Mouse (Mus musculus) small intestine, adult 2 months (tissue): ENCODE data around the gene Cep131.

ENCODE experiments used
- CTCF ChIP-seq: fragments of 200-500 bp; IDR thresholded peaks from 2 replicates; pipeline ENCODE4 v1.5.1; 2012; ENCODE audit warnings: low read depth, mild to moderate bottlenecking, control low read depth, inconsistent platforms, low read length, moderate library complexity, mixed read lengths; ENCODE audit not compliant: insufficient replicate concordance, insufficient read length; ENCODE audit errors: extremely low read depth
- POLR2A ChIP-seq: fragments of 200-500 bp; IDR thresholded peaks from 2 replicates; pipeline ENCODE4 v1.6.1; 2012; ENCODE audit warnings: low read depth, mild to moderate bottlenecking, control low read depth, inconsistent platforms, low read length, moderate library complexity

DNA sequence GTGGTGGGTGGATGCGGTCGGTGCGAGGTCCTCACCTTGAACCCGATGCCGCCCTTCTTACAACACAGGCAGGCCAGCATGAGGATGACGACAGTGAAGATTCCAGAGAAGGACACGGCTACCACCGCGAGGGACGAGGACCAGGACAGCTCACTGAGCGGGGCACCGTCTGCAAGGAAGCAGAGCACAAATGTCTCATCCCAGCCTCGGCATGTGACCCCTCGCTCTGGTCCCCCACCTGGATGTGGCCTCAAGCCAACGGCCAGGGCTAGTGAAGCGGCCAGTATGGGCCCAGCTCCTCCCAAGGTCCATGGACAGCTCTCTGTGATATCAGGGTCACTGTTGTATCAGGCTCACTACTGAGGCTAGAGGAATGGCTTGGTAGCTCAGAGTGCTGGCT is 65.3 kb downstream of the Cep131 start:
- TF ChIP-seq POLR2A: no peak
- no peak for TF ChIP-seq CTCF
